Mouse (Mus musculus): ENCODE results near the gene Ndufb4. TPM values are rescaled to one million over a fixed set of nuclear protein-coding genes. Genes with fewer than 3 reads are reported as not detected.

The Ndufb4 gene
- polyA plus RNA-seq, 1 experiment from 2014 or later, result 51.2 TPM

DNA sequence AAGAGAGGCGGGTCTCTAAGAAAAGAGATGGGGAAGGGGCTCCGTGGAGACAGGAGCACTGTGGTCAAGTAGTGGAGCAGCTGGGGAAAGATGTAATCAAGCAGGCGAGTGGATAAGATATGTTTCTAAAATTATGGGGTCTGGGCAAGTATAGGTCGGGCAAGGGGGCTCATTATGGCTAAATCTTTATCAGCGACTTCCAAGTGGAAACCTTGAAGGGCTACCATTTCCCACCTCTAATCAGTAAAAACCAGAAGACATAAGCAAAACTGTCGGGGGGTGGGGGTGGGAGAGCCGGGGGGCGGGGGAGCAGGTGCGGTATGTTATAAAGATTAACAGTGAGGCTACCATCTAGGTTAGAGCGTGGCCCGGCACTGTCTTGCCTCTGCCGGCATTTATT, 32.6 kb upstream of the Ndufb4 start:
- Histone ChIP-seq H3K9me3 (no peaks in the 10 kb centered on the region), H3K9ac (no peak overlapping the region), H3K4me3 (no peak overlapping the region), H3K4me1 (peaks cover 58% of the 10 kb centered on the region), H3K27ac (no peak overlapping the region), H3K36me3 (no peaks in the 10 kb centered on the region), H3K27me3 (no peaks in the 10 kb centered on the region), H3K4me2 (no peak overlapping the region)
- 69% methylated on average over 12 of the region's 12 CpGs for WGBS
- ATAC-seq (ENCODE audit: insufficient number of reproducible peaks, low FRiP score, low TSS enrichment, low read depth), result no peak

GRCm38 (mm10) chr16:37685946-37686600, 31.8 kb upstream of the Ndufb4 start:
- 65% methylated on average over 6 of the region's 6 CpGs for WGBS
- no peak overlapping the region for H3K4me2 ChIP-seq
- ATAC-seq (ENCODE audit: insufficient number of reproducible peaks, low FRiP score, low TSS enrichment, low read depth), result no peak
- H3K4me1 ChIP-seq, result peaks cover 55% of the 10 kb centered on the region
- H3K9ac ChIP-seq, result no peak overlapping the region
- no peak overlapping the region for H3K4me3 ChIP-seq
- H3K27me3 ChIP-seq, result no peaks in the 10 kb centered on the region
- no peaks in the 10 kb centered on the region for H3K9me3 ChIP-seq
- no peak overlapping the region for H3K27ac ChIP-seq
- no peaks in the 10 kb centered on the region for H3K36me3 ChIP-seq

- Histone ChIP-seq H3K4me3 (peak overlapping the region; percentile 42), H3K4me2 (peak overlapping the region; percentile 67), H3K4me1 (peaks cover 42% of the 10 kb centered on the region), H3K9ac (peak overlapping the region; percentile 46), H3K27me3 (no peaks in the 10 kb centered on the region), H3K27ac (peak overlapping the region; percentile 85), H3K9me3 (no peaks in the 10 kb centered on the region), H3K36me3 (no peaks in the 10 kb centered on the region)
- ATAC-seq (ENCODE audit: insufficient number of reproducible peaks, low FRiP score, low TSS enrichment, low read depth), result peak; percentile 60; the same call in 1 of the 2 replicates
- under 1% methylated on average over 25 of the region's 25 CpGs for WGBS
Observed at GRCm38 (mm10) chr16:37684634-37685441, 30.6 kb upstream of the Ndufb4 start.

GRCm38 (mm10) chr16:37684259-37684633, 30.0 kb upstream of the Ndufb4 start:
- no peaks in the 10 kb centered on the region for H3K9me3 ChIP-seq
- H3K27me3 ChIP-seq, result no peaks in the 10 kb centered on the region
- no peaks in the 10 kb centered on the region for H3K36me3 ChIP-seq
- peak overlapping the region; percentile 85 for H3K27ac ChIP-seq
- peak overlapping the region; percentile 67 for H3K4me2 ChIP-seq
- peak overlapping the region; percentile 42 for H3K4me3 ChIP-seq
- H3K9ac ChIP-seq, result no peak overlapping the region
- H3K4me1 ChIP-seq, result peaks cover 37% of the 10 kb centered on the region
- ATAC-seq (ENCODE audit: insufficient number of reproducible peaks, low FRiP score, low TSS enrichment, low read depth), result no peak
- WGBS, result 12% methylated on average over 8 of the region's 8 CpGs

DNA sequence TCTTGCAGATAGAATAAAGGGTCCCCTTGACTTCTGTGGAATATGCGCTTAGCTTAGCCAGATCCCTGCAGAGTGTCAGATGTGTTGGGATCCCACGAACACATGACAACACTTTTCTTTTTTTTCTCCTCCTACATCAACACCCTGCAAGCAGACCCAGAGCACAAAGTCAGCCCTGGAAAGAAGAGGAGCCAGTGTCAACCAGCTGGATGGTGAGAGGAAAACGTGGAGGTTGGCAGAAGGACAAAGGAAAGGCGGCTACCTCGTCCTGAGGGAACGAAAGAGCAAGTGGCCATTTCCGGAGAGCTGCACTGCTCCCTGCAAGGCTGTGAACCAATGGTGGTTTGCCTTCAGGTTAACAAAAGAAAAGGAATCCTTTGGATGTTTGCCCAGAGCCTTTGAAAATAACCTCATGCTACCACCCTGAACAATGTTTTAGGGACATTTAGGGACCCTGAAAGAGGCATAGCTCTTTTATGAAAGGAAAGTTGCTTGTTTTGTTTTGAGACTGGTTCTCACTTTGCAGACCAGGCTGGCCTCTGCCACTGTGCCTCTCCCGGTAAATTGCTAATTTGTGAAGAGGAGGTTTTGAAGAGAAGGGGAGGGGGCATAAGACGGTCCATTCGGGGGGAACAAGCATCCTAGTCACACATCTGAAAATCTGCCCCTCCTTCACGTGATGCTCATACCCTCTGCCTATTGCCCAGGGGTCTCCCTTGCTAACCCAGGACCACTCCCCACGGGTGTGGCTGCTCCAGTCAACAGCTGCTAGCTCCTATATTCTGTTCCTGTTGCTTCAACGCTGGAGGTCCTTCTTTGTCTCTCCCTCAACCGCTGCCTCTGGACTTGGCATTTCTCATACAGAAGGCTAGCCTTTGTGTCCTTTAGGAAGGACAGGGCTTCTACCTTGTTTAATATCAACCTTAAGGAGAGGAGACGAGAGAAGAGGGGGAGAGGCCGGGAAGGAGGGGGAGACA, 29.2 kb upstream of the Ndufb4 start:
- no peak for ATAC-seq (ENCODE audit: insufficient number of reproducible peaks, low FRiP score, low TSS enrichment, low read depth)
- H3K4me2 ChIP-seq, result peak overlapping the region; percentile 67
- no peaks in the 10 kb centered on the region for H3K9me3 ChIP-seq
- H3K36me3 ChIP-seq, result no peaks in the 10 kb centered on the region
- WGBS, result 18% methylated on average over 16 of the region's 16 CpGs
- no peak overlapping the region for H3K4me3 ChIP-seq
- H3K27me3 ChIP-seq, result no peaks in the 10 kb centered on the region
- peaks cover 37% of the 10 kb centered on the region for H3K4me1 ChIP-seq
- H3K9ac ChIP-seq, result no peak overlapping the region
- H3K27ac ChIP-seq, result peak overlapping the region; percentile 40; the same call in 1 of the 2 replicates

- Histone ChIP-seq H3K4me1 (peaks cover 33% of the 10 kb centered on the region), H3K27ac (no peak overlapping the region), H3K9ac (no peak overlapping the region), H3K9me3 (no peaks in the 10 kb centered on the region), H3K27me3 (no peaks in the 10 kb centered on the region), H3K4me3 (no peak overlapping the region), H3K36me3 (no peaks in the 10 kb centered on the region), H3K4me2 (no peak overlapping the region)
- WGBS, result 38% methylated on average over 7 of the region's 7 CpGs
- ATAC-seq (ENCODE audit: insufficient number of reproducible peaks, low FRiP score, low TSS enrichment, low read depth), result no peak
Observed at GRCm38 (mm10) chr16:37682309-37682975, 28.2 kb upstream of the Ndufb4 start.

GRCm38 (mm10) chr16:37680831-37681230, 26.6 kb upstream of the Ndufb4 start:
- Histone ChIP-seq H3K27me3 (no peaks in the 10 kb centered on the region), H3K9ac (no peak overlapping the region), H3K36me3 (no peaks in the 10 kb centered on the region), H3K27ac (no peak overlapping the region), H3K9me3 (no peaks in the 10 kb centered on the region), H3K4me1 (peaks cover 28% of the 10 kb centered on the region), H3K4me2 (no peak overlapping the region), H3K4me3 (no peak overlapping the region)
- 55% methylated on average over 8 of the region's 8 CpGs for WGBS
- no peak for ATAC-seq (ENCODE audit: insufficient number of reproducible peaks, low FRiP score, low TSS enrichment, low read depth)

DNA sequence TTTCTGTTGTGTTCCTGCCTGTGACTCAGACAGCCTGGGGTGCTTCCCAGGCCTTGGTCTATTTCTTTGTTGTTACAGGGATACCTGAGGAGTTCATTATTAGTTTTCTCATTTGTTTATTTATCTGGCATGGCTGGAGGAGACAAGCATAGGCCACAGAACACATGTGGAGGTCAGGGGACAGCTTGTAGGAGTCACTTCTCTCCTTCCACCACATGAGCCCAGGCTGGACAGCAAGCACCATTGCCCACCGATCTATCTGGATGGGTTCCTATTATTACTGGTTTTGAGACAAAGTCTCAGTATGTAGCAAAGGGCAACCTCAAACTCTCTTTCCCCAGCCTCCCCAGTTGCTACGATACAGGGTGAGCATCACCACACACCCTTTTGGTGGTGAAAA, 26.0 kb upstream of the Ndufb4 start:
- H3K4me3 ChIP-seq, result no peak overlapping the region
- no peaks in the 10 kb centered on the region for H3K9me3 ChIP-seq
- no peaks in the 10 kb centered on the region for H3K36me3 ChIP-seq
- H3K27me3 ChIP-seq, result no peaks in the 10 kb centered on the region
- no peak overlapping the region for H3K27ac ChIP-seq
- H3K4me2 ChIP-seq, result no peak overlapping the region
- H3K9ac ChIP-seq, result no peak overlapping the region
- WGBS, result 81% methylated on average over 2 of the region's 2 CpGs
- ATAC-seq (ENCODE audit: insufficient number of reproducible peaks, low FRiP score, low TSS enrichment, low read depth), result no peak
- H3K4me1 ChIP-seq, result peaks cover 24% of the 10 kb centered on the region

DNA sequence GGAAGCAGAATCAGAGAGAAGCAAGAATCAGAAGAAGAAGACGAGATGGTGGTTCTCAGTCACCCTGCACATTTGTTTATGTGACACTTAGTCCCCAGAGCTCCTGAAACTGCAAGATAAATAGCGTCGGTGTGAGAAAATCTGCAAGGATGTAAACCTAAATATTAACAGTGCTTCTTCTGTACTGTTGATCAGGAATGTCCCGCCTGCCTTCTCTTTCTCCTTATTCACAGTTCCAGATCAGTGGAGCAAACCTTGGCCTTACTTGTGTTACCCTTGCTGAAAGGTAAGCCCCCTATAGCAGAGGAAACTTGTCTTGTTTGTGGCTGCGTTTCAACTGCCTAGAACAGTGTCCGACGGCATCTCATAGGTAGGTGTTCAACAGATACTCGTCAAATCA, 23.3 kb upstream of the Ndufb4 start:
- no peak for ATAC-seq (ENCODE audit: insufficient number of reproducible peaks, low FRiP score, low TSS enrichment, low read depth)
- H3K4me2 ChIP-seq, result no peak overlapping the region
- 87% methylated on average over 8 of the region's 8 CpGs for WGBS

DNA sequence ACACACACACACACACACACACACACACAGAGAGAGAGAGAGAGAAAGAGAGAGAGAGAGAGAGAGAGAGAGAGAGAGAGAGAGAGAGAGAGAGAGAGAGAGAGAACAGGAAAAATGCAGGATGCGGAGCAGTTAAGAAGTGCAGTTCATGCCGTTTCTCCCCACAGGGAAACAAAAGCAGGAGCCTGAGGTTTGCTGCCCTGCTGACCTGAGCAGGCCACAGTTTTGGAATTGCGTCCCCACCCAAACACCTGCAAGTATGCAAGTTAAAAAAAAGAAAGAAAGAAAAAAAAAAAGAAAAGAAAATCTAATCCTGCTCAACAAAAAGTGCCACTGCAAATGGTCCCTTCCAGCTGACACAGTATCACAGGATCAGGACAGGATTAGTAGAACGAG, 22.4 kb upstream of the Ndufb4 start:
- WGBS, result 36% methylated on average over 4 of the region's 4 CpGs
- peaks cover 4% of the 10 kb centered on the region; the same call in 1 of the 2 replicates for H3K4me1 ChIP-seq
- no peaks in the 10 kb centered on the region for H3K36me3 ChIP-seq
- H3K4me2 ChIP-seq, result no peak overlapping the region
- no peaks in the 10 kb centered on the region for H3K27me3 ChIP-seq
- H3K9ac ChIP-seq, result no peak overlapping the region
- H3K9me3 ChIP-seq, result no peaks in the 10 kb centered on the region
- H3K4me3 ChIP-seq, result no peak overlapping the region
- ATAC-seq (ENCODE audit: insufficient number of reproducible peaks, low FRiP score, low TSS enrichment, low read depth), result no peak
- H3K27ac ChIP-seq, result no peak overlapping the region

More for the DNA sequence above, 23.3 kb upstream of the Ndufb4 start:
- H3K36me3 ChIP-seq, result no peaks in the 10 kb centered on the region
- no peak overlapping the region for H3K4me3 ChIP-seq
- no peak overlapping the region for H3K27ac ChIP-seq
- H3K9ac ChIP-seq, result no peak overlapping the region
- no peaks in the 10 kb centered on the region for H3K9me3 ChIP-seq
- peaks cover 4% of the 10 kb centered on the region; the same call in 1 of the 2 replicates for H3K4me1 ChIP-seq
- H3K27me3 ChIP-seq, result no peaks in the 10 kb centered on the region

DNA sequence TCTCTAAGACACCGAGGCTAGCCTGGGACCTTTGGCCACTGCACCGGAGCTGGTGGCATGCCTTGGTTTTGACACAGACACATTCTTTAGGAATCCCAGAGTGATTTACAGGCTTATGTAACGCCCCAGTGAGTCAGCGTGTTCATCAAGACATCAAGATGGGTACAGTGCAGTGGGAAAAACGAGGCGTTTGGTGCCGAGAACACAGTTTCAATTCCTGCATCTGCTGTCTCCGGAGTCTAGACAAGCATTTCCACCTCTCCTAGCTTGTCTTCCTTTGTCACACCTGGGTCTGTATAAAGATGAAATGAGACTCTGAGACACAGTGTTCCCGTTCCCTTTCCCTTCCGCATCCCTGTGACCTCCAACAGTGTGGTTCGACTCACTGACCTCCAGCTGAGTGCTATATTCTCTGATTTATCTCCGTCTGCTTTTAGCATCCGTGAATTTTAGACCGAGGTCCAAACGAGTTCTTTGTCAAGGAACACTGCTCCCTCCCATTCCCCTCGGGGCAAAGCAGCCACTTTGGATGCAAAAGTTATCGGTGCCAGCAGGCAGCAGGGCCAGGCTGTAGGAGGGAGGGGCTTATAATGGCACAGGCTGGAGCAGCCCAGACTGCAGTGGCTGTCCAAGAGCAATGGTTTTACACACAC, 21.9 kb upstream of the Ndufb4 start:
- no peaks in the 10 kb centered on the region for H3K36me3 ChIP-seq
- no peak overlapping the region for H3K4me3 ChIP-seq
- H3K4me1 ChIP-seq, result peaks cover 4% of the 10 kb centered on the region; the same call in 1 of the 2 replicates
- no peaks in the 10 kb centered on the region for H3K27me3 ChIP-seq
- H3K9me3 ChIP-seq, result no peaks in the 10 kb centered on the region
- WGBS, result 41% methylated on average over 17 of the region's 17 CpGs
- no peak overlapping the region for H3K9ac ChIP-seq
- H3K4me2 ChIP-seq, result 0 out of 2 replicates have a peak overlapping the region, but pooled peaks have one; percentile 19
- H3K27ac ChIP-seq, result no peak overlapping the region
- no peak for ATAC-seq (ENCODE audit: insufficient number of reproducible peaks, low FRiP score, low TSS enrichment, low read depth)
